Mouse (Mus musculus): Measurements from ENCODE around the gene Ralb. TPM values are rescaled to one million over a fixed set of nuclear protein-coding genes. Genes with fewer than 3 reads are reported as not detected.

Ralb gene
- total RNA-seq, 4 experiments from 2014 or later = 61.0 to 78.5 (median 64.7) TPM

DNA sequence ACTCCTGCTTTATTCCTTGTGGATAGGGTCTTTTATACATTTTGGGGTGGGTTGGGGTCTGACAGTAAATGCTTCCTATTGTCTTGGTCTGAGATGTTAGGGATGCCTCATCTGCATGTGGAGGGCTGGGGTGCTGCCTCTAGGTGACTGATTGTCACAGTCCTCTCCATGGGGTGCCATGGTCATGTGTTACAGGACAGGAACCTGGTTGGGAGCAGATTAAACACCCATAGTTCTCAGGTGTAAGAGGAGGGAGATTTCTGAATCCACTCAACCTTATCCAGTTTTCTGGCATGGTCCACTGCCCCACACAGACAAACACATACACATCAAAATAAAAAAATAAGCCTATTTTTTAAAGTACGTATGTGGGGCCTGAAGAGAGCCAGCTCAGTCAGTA is 12.1 kb downstream of the Ralb start:
- no peak for DNase-seq

DNA sequence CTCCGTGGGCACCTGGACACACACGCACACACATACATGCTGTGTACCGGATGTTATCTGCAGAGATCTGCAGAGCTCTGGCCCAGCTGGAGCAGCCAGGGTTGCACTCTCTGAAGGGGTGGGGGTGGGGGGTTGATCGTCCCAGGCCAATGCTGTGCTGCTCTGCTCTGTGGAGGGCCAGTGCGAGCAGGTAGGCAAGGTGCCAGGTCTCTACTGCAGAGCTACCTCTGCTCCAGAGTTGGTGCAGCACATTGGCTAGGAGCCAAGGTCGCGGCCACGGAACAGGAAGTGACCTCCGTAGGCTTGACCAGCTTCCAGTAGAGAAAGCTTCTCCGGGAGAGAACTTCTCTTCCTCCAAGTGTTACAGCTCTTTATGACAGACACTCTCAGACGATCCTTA is 12.5 kb downstream of the Ralb start:
- DNase-seq = peak; percentile 89

DNA sequence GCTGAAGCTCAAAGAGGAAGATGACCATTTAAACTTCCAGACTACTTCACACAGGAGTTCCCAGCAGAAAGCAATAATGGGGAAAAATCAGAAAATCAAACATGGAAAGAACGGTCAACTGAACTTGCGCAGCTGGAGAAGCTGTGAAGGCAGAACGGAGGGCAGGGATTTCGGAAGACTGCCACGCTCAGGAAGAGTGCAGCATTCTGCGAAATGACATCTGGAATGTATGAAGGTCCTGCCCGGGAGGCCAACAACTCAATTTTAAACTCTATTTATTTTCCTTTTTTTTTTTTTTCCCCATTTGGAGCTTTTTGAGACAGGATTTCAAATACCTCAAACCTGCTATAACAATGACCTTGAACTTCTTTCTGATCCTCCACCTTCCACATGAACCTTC is 13.8 kb downstream of the Ralb start:
- no peak for DNase-seq

DNA sequence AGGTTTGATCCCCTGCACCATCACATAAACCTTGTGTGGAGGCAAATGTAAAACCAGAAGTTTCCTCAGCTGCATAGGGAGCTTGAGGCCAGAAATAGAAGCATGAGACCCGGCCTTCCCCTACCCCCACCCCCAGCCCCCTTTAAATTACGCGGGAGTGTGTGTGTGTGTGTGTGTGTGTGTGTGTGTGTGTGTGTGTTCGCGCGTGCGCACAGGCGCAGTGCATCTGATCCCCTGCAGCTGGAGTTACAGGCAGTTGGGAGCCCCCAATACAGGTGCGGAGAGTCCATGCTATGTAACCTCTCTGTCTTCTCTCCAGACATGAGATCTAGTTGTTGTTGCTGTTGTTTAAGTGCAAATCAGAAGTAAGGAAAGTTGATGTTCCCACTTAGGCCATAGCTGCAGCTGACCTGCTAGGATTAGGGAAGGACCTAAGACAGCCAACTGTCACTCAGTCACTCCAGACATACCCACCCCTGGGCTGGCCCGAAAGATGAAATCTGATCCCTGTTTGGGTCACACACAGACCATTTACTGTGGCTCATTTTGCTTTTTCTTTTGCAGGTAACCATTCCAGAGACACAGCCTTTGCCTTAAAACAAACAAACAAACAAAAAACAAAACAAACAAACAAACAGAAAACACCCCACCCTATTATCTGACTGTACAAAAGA is 16.5 kb downstream of the Ralb start:
- no peak for DNase-seq

DNA sequence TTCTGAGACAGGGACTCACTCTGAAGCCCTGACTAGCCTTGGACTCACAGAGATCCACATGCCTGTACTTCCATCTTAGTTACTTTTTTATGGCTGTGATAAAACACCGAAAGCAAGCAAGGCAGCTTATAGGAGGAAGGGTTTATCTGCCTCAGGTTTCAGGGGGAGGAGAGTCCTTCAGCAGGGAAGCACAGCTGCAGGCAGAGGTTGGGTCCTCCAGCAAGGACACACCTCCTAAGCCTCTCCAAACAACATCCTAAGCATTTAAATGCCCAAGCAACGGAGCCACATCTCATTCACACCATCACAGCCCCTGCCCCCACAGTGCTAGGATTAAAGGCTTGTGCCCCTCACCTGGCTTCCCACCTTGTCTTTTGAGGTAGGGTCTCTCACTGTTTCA is 18.8 kb downstream of the Ralb start:
- DNase-seq = no peak

DNA sequence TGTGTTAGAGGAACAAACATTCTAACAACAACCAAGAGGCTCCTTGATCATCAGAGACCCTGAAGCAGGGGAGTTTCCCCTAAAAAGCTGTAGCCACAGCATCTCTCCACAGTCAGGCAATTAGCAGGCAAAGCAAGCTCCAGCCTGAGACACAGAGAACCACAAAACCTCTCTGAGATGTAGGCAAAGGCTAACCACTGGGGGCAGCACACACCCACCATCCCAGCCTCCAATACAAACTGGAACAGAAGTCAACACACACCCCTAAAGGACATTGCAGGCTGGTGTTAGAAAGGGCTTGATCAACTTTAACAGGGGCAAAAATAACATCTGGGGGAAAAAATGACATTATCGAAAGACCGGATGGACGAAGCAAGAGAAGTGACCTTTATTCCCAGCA is 20.1 kb downstream of the Ralb start:
- no peak for DNase-seq

DNA sequence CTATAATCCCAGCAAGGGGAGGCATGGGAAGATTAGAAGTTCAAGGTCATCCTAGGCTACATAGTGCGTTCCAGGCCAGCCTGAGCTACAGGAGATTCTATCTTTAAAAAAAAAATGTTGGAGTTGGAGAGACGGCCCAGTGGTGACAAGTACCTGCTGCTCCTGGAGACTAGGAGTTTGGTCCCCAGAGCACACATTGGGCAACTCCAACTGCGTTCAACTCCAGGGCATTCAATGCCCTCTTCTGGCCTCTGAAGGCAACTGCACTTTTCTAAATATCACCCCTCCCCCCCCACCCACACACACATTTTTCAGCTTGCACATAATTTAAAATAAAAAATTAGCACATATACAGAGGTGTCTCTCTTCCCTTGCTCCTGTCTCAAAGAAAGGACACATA is 21.7 kb downstream of the Ralb start:
- DNase-seq = no peak

DNA sequence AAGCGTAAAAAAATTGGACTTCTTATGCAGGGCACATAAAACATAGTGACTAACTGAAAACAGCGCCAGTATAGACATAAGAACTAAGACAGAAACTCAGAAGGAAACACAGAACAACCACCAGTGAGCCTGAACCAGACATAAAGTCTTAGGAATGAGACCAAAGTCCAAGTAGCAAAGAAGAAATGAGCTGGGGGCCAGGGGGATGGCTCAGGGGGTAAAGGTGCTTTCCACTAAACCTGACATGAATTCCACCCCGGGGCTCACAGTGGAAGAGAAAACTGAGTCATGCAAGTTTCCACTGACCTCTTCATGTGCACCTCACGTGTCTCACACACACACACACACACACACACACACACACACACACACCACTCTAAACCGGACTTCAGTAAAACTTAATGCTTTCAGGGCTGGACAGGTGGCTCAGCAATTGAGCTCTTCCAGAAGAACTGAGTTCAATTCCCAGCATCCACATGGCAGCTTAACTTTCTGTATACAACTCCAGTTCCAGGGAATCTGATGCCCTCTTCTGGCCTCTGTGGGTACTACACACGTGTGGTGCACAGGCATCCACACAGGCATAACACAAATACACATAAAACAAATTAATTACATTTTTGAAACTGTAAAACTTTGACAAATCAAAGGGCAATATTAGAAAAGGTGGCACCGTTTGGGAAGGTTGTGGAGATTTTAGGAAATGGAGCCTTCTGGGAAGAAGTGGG is 23.2 kb downstream of the Ralb start:
- no peak for DNase-seq

DNA sequence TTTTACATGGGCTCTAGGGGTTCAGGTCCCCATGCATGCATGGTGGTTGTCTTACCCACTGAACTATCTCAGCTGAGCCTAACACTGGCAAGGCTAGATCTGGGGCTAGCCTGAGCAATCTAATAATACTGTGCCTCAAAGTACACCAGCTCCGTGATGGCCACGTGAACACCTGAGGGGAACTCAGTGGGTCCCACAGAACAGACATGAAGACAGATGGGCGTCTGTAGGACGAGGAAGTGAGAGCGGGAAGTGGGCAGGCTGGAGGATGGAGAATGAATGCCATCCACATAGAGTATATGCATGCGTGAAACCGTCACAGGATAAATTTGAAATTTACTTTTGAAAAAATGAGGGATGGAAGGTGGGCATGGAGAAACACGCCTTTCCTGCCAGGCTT is 23.9 kb downstream of the Ralb start:
- no peak for DNase-seq

DNA sequence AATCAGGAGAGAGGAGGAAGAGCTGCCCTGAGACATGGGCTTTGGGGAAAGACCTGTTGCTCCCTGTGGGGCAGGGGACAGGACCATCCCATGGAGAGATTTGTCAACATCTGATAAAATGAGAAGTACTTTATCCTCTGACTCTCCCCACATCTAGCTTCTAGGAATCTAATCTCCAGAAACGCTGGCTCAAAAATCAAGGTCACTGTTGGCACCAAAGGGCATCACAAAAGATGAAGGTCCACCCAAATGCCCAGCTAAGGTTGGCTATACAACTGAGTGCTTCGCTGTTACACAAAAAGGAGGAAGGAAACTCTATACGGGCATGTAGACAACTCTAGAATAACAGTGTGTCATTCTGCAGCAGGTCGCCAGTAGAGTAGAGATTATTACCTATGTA is 25.0 kb downstream of the Ralb start:
- DNase-seq = peak; percentile 45

DNA sequence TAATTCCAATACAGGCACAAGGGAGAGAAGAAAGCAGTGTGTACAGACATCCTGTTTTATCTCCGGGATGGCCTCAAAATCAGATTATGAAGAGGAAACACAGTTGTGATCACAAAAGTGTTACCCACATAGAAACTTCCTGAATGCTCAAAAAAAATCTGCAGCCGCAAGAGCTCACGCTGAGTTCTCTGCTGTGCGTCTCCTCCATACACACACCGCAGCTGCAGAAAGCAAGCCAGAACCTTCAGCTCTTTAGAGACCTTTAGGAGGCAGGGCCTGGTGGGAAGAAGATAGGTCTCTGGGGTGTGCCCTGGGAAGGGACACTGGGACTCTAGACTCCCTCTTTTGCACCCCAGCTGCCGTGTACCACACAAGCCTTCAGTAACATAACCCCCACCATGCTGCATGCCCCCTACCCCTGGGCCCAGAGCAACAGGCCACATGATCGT is 27.7 kb downstream of the Ralb start:
- DNase-seq = no peak

DNA sequence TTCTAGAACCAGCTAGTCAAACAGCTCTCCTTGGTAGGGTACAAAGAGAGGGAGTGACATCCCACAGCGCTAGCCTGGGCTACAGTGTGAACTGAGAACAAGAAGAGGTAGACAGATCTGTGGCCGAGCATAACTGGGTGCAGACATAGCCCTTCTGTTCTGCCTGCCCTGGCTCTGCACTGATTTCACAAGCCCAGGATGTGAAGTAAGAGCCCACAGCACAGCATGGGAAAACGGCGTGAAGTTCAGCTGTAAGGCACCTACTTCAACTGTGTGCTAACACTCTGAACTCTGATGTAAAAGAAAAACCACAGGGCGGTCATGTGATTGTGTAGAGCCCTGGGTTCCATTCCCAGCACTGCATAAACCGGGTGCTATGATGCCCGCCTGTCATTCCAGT is 29.9 kb downstream of the Ralb start:
- no peak for DNase-seq

DNA sequence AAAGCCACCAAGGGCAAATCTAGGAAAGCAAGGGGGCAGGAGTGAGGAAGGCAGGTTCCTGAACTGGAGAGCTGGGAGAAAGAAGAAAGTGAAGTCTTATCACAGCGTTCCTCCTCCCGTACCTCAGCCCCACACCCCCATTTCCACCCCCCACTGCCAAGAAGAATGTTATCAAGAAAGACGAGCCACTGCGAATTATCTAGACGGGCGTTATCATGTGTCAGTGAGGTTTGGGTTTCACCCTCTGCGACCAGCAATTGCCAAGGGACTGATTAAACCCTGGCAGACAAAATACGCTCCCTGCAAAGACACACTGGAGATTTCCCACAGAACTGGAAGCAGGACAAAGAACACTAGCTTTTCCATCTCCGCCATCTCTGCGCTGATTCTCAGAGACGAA is 31.9 kb downstream of the Ralb start:
- no peak for DNase-seq

DNA sequence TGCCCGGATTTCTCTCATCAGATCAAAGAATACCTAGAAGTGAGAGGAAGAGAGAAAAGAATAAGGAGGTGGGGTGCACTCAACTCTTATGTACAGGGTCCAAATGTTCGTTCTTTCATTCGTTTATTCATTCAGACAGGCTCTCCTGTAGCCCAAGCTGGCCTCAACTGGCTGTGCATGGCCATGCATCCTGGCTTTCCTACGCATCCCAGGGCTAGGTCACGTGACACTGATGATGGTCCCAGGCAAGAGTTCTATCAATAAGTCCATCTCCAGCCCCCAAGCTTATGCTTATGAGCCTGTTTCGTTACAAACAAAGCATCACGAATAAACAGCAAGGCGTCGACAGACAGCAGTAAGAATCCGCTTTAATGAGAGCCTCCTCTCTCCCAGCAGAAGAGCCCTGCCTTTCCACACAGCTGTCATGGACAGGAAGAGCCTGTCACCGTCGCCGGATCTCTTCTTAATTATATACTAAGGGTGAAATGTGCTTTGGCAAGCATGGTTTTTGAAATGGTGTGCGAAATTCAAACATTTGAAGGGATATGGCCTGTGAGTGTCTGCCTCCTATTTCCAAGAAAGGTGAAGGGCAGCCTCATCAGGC is 32.7 kb downstream of the Ralb start:
- DNase-seq = no peak

DNA sequence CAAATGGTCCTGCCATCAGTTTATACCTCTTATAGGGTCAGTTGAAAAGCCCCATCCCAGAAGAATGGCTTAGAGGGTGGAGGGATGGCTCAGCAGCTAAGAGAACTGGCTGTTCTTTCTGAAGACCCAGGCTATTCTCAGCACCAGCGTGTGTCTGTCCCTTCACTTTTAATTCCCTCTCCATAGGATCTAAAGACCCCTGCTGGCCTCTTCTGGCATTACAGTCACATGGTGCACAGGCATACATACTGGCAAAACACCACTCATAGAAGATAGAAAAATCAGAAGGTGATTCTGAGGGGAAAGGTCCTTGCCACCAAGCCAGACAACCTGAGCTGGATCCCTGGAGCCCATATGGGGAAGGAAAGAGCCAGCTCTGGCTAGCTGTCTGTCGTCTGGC is 41.2 kb downstream of the Ralb start:
- no peak for DNase-seq

DNA sequence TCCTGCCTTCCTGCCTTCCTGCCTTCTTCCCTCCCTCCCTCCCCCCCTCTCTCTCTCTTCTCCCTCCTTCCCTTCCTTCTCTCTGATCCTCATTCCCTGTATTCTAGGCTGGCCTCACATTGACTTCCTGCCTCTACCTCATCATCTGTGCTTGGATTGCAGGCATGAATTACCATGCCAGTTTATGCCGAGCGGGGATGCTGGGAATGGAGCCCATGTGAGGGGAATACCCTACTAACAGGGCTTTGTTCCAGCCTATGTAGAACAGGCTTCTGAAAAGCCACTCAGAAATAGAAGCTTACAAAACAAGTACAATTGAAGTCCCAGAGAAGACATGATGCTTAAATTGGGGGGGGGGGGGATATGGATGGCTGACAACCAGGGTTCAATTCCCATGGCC is 44.5 kb downstream of the Ralb start:
- no peak for DNase-seq

DNA sequence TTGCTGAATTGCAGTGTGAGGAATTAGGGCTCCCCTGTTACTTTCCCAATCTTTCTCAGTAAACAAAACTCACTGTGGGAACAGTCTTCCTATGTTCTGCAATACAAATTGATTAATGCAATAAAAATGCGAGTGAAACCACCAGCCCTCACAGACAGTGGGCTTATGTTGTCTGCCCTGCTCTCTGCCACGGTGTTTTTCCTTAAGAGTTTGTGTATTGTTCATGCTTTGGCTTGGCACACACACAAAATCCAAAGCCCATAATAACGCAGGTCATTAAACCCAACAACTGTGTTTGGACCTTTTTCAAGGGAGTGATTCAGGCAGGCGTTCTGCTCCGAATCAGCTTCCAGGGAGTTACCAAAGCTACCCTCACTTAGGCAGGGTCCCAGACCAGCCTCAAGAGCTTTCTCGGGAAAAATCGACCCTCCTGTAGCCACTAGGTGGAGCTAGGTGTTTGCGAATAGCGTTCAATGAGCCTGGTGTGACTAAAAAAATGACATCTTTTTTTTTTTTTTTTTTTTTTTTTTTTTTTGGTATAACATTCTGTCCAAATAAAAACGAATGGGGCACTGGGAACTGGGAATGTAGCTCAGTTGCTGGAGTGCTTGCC is 46.5 kb downstream of the Ralb start:
- peak; percentile 50 for DNase-seq

DNA sequence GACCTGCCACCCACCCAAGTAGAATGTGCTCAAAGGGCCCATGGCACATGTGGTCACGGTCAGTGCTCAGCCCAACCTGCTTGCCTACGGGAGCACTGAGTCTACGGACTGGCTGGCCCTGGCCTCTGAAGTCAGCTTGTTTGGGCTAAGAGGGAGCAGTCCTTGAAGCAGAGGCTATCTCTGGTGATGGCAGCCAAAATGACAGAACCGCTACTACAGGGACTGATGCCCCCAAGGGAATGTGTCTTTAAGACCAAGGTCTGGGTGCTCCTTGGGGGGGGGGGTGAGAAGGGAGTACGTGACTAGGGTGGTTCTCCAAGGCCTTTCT is 47.1 kb downstream of the Ralb start:
- peak; percentile 42 for DNase-seq

DNA sequence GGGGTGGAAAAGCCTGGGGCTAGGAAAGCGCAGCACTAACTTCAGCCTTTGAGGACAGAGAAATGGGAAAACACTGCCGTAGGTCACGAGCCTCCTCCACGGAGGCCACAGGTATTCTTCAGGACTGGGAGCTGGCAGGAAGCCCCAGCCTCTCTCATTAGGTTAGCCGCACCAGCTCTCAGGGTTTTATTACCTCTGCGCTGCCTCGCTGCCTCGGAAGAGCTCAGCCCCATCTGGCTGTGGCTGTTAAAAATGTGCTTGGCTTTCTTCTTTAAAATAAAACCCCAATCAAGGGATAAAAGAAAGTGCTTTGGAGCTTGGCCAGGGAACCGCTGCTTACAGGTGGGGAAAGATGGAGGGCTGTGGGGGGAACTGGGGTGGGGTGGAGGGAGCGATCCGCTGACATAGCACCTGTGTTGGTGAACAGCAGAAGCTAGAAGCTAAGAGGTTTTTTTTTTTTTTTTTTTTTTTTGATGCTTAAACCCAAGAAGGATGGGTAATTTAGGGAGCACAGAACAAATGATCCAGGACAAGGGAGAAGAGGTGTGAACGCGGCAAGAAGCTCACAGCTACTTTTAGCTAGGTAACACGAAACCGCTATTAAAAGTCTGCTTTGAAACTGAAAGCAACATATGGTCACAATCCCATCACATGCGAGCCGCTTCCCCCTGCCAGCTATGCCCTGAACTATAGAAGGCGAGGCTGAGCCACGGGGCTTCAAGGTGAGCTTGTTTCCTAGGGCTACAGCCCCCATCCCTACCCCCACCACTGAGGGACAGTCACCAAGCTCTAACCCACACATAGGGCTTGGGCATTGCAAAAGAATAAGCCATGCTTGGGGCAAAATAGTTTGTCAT is 47.7 kb downstream of the Ralb start:
- no peak for DNase-seq

DNA sequence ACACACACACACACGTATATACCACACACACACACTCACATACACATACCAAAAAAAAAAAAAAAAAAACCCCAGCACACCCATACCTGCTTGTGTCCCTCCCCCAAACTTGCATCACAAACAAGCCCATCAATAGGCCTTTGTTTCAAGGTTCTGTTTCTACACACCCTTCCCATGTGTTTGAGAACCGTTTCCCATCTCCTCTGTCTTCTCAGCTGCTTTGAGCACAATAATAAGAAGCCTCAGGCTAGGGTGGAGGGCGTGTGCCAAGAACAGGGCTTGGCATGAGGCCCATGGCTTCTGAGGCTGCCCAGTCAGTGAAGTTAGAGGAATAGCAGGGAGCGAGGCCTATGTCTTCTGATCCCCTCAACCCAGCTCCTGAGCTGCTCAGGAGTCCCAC is 50.9 kb downstream of the Ralb start:
- DNase-seq = peak; percentile 14

DNA sequence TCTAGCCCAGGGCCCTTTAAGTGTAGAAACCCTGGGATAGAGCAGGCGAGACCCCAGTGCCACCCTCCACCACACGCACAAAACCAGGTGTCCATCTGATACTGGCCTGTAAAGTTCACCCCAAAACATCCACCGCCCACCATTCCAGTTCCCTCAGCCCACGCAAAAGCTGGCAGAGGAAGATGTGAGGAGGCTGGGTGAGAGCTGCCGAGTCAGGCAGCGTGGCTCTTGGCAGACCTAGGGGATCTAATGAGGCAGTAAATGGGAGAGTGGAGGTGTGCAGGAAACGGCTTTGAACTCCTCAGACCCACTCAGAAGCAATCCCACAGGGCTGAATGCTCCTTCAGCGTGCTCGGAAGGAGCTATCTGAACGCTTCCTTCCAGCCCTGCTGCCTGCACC is 53.2 kb downstream of the Ralb start:
- no peak for DNase-seq

DNA sequence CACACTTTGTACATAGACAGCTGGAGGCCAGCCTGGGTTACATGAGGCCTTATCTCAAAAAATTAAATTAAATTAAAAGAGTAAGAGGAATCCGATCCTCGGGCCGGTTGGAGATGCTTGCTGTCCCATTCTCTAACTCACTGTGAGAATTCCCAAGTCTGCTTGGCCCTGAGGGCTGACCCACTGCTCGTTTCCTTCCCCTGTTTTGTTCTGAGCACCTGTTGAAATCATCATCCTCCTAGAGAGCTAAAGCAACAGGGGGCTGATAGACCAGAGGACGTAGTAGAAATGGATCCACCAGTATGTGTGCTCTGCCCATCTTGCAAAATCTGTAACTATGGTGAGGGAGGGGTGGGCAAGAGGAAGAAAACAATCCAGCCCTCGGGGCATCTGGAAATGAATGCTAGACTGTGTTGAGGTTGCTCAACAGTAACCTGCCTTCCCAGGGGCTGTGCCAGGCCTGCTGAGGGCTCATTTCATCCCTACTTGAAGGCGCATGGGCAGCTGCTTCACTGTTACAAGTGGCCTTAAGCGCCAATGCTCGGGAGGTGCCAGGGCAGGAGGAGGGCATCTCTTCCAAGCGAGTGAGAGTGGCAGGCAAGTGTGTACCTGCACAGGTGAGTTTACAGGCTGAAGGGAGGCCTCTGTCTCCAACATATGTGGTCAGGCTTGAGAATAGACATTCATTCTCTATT is 53.8 kb downstream of the Ralb start:
- DNase-seq = no peak
